Mouse (Mus musculus) gastrocnemius, postnatal 14 days (tissue): ENCODE results near the gene Rln3. TPM values are rescaled to one million over a fixed set of nuclear protein-coding genes. Genes with fewer than 3 reads are reported as not detected.

Experiments used
- DNase-seq: peaks from one replicate; pipeline ENCODE4 v3.0.0; 2021; ENCODE audit warnings: mixed read lengths
- intact Hi-C: fragments of 180-260 bp; cut with DNase I; formaldehyde crosslinking; loops from one replicate; pipeline ENCODE4 v1.15.1; 2025; ENCODE audit warnings: low total_unique reads
- microRNA-seq, 2 experiments: library from miRNA; unstranded; fragments of <30 nt; microRNA quantifications; one replicate each; pipeline ENCODE4 v1.2.0; 2021
- total RNA-seq, 2 experiments: library from RNA; stranded (reverse); gene quantifications; 2 replicates each; pipeline ENCODE4 v1.2.3; 2021

Gene Rln3
- total RNA-seq, 2 experiments from 2014 or later = not detected

DNA sequence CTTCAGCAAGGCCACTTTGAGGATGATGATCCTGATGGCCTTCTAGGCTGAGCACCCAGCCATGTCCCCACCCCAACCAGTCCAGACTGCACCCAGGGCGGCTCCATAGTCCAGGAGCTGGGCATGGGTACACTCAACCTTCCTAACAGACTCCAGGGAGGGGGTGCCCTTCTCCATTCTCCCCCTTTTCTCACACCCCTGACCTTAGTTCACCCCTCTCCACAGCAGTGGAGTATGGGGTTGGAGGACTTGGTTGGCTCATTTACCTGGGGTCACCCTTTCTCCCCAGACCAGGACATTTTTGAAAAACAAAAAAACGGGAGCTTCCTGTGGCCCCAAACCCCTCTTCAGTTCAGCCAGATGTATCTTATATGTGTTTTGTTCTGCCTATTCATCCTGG lies 45.0 kb downstream of the Rln3 start:
- intact Hi-C loops = no loop called here
- DNase-seq = no peak

- no peak for DNase-seq
- intact Hi-C loops = no loop called here
Observed at GRCm38 (mm10) chr8:83999057-83999705, 45.6 kb downstream of the Rln3 start.

- intact Hi-C loops = no loop called here
Observed at GRCm38 (mm10) chr8:83998231-83999056, 46.4 kb downstream of the Rln3 start.

GRCm38 (mm10) chr8:83997511-83998141 lies 47.2 kb downstream of the Rln3 start, which contains the start of gene Samd1:
Gene Samd1, plus strand, starts transcription at chr8:83997672.
- peak; percentile 64 for DNase-seq
- intact Hi-C loops = no loop called here

More at GRCm38 (mm10) chr8:83998231-83999056, 46.4 kb downstream of the Rln3 start:
- DNase-seq = peak; percentile 60

- intact Hi-C loops = no loop called here
Observed at GRCm38 (mm10) chr8:83996567-83997505, 48.0 kb downstream of the Rln3 start.

DNA sequence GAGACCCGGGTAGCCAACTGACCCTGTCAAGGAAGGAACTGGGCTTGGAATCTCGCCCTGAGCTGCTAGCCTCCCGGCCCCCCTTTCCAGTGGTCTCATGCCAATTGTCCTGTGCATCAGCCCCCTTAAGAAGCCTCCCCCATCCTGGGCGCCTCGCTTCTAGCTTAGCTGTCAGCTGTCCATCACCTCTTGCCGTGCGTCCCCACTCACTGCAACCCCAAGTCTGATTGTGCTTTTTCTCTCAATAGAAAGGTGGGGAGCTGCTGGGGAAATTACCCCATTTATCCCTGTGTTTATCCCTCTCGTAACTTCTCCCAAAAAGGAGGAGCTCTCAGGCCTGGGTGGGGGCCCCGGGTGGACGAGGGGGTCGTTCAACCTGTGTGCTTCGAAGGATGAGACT lies 48.8 kb downstream of the Rln3 start:
- DNase-seq = no peak
- intact Hi-C loops = no loop called here

More at GRCm38 (mm10) chr8:83996567-83997505, 48.0 kb downstream of the Rln3 start:
- peak; percentile 94 for DNase-seq

- intact Hi-C loops = no loop called here
- no peak for DNase-seq
Observed at GRCm38 (mm10) chr8:83994030-83994429, 50.8 kb downstream of the Rln3 start.

Small RNA genes within 50 kb of the gene (microRNA-seq; reads per million reads assigned to microRNA genes)
- gene Mir1199 (1.0 to 1.9 reads per million in 2 experiments), gene Mir709 (0 reads per million in 2 experiments), gene Mir8111 (4.8 to 5.0 reads per million in 2 experiments)

Other genes starting within 250 kb of the Rln3 start
- 10 to 100 TPM; 16.2 to 17.2 TPM for gene Adgrl1, start 144.9 kb downstream of the Rln3 start, total RNA-seq
- under 1 TPM; 0.11 to 0.14 TPM for gene Gm10644, start 89.8 kb downstream of the Rln3 start, total RNA-seq
- gene Asf1b, start 89.5 kb downstream of the Rln3 start, total RNA-seq = 1 to 10 TPM; 2.0 to 3.1 TPM
- gene Prkaca, start 72.0 kb downstream of the Rln3 start, total RNA-seq = 100 to 1,000 TPM; 319 to 324 TPM
- gene Samd1, start 47.3 kb downstream of the Rln3 start, total RNA-seq = 10 to 100 TPM; 17.8 to 22.1 TPM
- not detected for gene 1700067K01Rik, start 43.5 kb downstream of the Rln3 start, total RNA-seq
- 1 to 10 TPM; 2.9 to 4.2 TPM for gene 2210011C24Rik, start 32.8 kb downstream of the Rln3 start, total RNA-seq
- gene Palm3, start 23.5 kb downstream of the Rln3 start, total RNA-seq = under 1 TPM; 0.25 to 0.51 TPM
- 1 to 10 TPM in 1 of 2 experiments, under 1 TPM in 1; 0.84 to 1.1 TPM for gene Il27ra, start 2.4 kb downstream of the Rln3 start, total RNA-seq
- 1 to 10 TPM; 2.6 TPM for gene Gm10643, start 20.1 kb upstream of the Rln3 start, total RNA-seq
- gene Rfx1, start 21.8 kb upstream of the Rln3 start, total RNA-seq = 1 to 10 TPM; 5.2 to 5.9 TPM
- gene Dcaf15, start 59.8 kb upstream of the Rln3 start, total RNA-seq = 1 to 10 TPM; 5.8 to 7.1 TPM
- under 1 TPM in 1 of 2 experiments, not detected in 1; 0.10 TPM for gene Podnl1, start 81.0 kb upstream of the Rln3 start, total RNA-seq
- gene Cc2d1a, start 102.9 kb upstream of the Rln3 start, total RNA-seq = 10 to 100 TPM; 12.1 to 12.6 TPM
- gene 4930432K21Rik, start 103.0 kb upstream of the Rln3 start, total RNA-seq = under 1 TPM; 0.27 to 0.62 TPM
- under 1 TPM in 1 of 2 experiments, not detected in 1; 0.43 TPM for gene Nanos3, start 140.2 kb upstream of the Rln3 start, total RNA-seq
- gene Zswim4, start 192.1 kb upstream of the Rln3 start, total RNA-seq = 1 to 10 TPM; 5.8 to 6.8 TPM
- 100 to 1,000 TPM; 158 to 171 TPM for gene D8Ertd738e, start 204.7 kb upstream of the Rln3 start, total RNA-seq
- 10 to 100 TPM; 11.8 to 16.6 TPM for gene Mri1, start 212.3 kb upstream of the Rln3 start, total RNA-seq
- 10 to 100 TPM in 1 of 2 experiments, 1 to 10 TPM in 1; 9.6 to 10.1 TPM for gene Ccdc130, start 225.4 kb upstream of the Rln3 start, total RNA-seq